Mouse (Mus musculus) heart, adult 8-10 months (tissue): ENCODE measurements around the gene Zfp948. TPM values are rescaled to one million over a fixed set of nuclear protein-coding genes. Genes with fewer than 3 reads are reported as not detected.

Source experiments
- DNase-seq: peaks from one replicate; pipeline ENCODE4 v3.0.0; 2022; ENCODE audit warnings: low spot score
- total RNA-seq, 4 experiments: library from RNA; stranded (reverse); gene quantifications; 2 replicates each; pipeline ENCODE4 v1.2.4; 2022

Gene Zfp948
- total RNA-seq = 1 to 10 TPM; 2.8 to 3.5 (median 3.1) TPM

DNA sequence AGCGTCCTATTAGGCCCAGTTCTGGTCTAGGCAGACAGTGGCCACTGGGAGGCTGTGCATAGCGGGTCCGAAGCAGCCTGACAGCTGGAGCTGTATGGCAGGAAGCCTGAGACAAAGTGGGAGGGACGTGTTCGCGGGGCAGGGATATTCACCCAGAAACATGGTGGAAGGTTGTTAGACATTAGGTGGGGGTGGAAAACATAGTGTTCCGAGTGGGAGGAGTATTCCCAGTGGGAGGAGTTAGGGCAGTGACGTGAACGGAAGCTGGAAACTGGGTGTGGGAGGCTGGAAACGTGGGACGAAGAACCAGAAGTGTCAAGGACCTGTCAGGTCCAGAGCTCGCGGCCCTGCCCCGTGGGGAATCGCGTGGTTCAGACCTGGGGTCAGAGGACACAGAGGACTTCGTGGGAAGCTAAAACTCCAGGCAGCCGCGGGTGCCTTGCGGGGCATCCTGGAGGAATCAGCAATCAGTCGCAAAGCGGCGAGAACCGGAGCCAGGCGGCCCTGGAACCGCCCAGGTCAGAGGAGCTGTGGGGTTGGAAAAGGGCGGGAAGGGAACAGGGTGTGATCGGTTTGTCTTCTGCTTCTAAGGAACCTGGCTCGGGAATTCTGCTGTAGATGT lies at the start of gene Zfp948:
Gene Zfp948, plus strand, starts transcription at position 281 of the 622 bp plus-strand sequence.
- peak; percentile 93 for DNase-seq

DNA sequence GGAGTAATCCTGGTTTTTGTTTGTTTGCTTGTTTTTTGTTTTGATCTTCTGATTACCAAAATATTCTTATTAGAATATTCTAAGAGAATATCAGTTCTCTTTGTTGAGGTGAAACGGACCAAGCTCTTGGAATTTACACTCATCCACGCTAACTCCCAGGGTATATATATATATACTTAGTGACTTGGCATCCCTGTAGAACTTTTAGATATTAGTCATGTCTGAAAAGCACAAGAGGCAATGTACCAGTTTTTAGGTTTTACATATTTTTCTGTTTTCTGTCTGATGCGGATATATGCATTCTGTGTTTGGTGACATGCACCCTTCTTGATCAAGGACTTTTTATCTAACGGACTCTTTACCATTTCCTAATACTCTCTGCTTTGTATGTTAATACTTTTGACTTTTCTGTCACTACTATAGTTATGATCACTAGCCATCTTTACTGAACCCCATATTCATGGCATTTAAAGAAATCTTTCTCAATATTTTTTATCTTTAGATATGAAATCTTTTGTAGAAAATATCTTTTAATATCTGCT lies 49.6 kb upstream of the Zfp948 start:
- no peak for DNase-seq

DNA sequence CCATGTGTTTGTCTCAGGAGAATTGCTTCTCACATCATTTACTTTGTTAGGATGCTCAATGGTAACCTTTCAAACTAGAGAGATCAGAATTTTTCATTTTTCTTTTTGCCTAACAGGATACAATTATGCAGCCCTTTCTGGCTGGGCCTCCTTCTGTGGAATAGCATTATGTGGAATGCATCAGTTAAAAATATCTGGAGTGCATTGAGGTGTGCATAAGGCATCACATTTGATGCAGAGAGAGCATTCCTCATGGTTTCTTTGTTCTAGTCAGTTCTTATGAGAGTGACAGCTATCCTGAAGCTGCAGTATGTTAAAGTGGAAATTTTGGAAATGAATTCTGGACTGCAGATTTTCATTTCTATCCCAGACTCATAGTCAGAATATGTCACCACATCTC lies 40.5 kb upstream of the Zfp948 start:
- no peak for DNase-seq

GRCm38 (mm10) chr17:21530645-21531330 lies 36.0 kb upstream of the Zfp948 start:
- DNase-seq = no peak

- peak; percentile 46 for DNase-seq
Observed at GRCm38 (mm10) chr17:21531621-21532020, 35.2 kb upstream of the Zfp948 start.

- peak; percentile 88 for DNase-seq
Observed at GRCm38 (mm10) chr17:21532101-21532951, 34.5 kb upstream of the Zfp948 start.

GRCm38 (mm10) chr17:21533961-21534360 lies 32.8 kb upstream of the Zfp948 start:
- no peak for DNase-seq

- DNase-seq = peak; percentile 92
Observed at GRCm38 (mm10) chr17:21534460-21535095, 32.2 kb upstream of the Zfp948 start.

DNA sequence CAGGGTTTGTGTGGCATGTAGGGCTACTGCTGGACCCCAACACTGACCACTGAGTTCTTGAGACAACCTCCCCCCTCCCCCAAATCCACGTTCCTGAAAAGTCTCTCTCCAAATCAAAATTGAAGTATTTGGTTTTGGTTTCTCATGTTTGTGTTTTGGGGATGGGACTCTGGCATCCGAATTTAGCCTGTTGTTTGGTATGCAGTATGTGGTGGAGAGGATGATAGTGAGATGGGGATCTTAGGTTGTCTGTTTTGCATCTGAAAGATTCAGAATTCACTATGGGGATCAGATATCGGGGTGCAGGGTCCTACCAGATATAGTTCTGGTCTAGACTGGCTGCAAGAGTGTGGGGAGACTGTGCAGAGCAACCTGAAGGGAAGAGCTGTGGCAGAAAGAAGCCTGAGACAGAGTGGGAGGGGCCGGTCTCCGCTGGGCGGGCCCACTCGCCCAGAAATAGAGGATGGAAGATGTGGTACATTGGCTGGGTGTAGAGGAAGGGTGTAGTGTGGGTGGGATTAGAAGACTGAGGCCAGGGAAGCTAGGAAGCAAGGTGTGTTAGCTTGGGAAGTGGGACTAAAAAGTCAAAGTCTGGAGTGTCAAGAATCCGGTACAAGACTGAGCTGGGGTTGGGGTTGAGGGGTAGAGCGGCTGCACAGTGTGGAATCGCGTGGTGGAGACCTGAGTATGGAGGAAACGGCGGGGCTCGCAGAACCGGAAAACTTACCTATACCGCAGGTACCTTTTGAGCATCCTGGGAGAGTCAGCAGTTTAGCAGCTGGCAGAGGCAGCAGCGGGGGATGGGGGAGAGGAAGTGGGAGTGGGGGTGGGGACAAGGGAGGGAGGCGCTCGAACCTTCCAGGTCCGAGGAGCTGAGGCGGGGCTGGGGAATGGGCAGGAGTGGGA lies 31.5 kb upstream of the Zfp948 start, which contains the start of gene Zfp52:
Gene Zfp52, plus strand, starts transcription at position 444 of the 906 bp plus-strand sequence.
- DNase-seq = peak; percentile 75

GRCm38 (mm10) chr17:21536096-21536495 lies 30.7 kb upstream of the Zfp948 start:
- no peak for DNase-seq

- DNase-seq = no peak
Observed at GRCm38 (mm10) chr17:21536676-21537075, 30.1 kb upstream of the Zfp948 start.

GRCm38 (mm10) chr17:21557831-21558230 lies 9.0 kb upstream of the Zfp948 start:
- DNase-seq = no peak

DNA sequence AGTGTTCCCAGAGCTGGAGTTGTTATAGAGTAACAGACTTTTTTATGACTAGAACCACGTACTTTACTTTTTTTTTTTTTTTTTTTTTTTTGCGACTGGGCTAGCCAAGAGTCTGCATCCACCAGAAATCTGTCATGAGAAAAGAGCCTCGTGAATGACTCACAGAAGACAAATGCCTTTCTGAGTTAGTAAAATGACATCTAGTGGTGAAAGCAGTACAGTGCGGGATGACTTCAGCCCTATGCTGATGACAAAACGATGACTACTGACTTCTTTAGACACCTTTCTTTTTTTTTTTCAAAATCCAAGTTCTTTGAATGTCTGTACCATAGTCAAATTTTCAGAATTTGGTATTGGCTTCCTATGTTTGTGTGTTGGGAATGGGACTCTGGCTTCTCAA lies 588 bp upstream of the Zfp948 start:
- DNase-seq = peak; percentile 68

DNA sequence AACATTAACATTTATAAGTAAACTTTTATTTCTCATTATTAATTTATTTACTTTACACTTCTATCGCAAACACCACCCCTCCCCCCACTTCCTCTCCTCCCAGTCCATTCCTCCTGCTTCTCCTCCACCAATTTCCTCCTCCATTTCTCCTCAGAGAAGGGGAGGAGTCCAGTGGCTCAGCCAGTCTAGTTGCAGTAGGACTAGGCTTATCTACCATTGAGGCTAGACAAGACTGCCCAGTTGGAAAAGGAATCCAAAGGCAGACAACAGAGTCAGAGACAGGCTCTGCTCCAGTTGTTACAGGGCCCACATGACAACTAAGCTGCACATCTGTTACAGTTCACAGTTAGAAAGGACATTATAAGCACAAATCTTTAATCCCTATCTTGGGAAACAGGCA lies 888 bp downstream of the Zfp948 start:
- DNase-seq = peak; percentile 18

DNA sequence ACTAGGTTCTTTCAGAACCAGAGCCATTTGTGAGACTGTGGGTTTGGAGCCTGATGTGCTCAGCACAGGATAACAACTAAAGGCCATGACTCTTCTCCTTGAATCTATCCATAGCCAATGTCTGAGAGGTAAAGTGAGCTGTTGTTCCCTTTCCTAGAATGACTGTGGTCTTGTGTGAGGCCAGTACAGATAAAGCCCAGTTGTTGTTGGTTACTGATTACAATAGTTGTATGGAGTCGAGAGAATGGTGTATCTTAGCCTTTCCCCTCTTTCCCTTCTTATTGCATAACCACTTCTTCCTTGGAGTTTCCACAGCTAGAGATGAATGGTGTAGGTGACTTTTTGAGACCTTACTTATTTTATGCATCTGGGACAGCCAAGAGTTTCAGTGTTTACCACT lies 12.3 kb downstream of the Zfp948 start:
- no peak for DNase-seq

DNA sequence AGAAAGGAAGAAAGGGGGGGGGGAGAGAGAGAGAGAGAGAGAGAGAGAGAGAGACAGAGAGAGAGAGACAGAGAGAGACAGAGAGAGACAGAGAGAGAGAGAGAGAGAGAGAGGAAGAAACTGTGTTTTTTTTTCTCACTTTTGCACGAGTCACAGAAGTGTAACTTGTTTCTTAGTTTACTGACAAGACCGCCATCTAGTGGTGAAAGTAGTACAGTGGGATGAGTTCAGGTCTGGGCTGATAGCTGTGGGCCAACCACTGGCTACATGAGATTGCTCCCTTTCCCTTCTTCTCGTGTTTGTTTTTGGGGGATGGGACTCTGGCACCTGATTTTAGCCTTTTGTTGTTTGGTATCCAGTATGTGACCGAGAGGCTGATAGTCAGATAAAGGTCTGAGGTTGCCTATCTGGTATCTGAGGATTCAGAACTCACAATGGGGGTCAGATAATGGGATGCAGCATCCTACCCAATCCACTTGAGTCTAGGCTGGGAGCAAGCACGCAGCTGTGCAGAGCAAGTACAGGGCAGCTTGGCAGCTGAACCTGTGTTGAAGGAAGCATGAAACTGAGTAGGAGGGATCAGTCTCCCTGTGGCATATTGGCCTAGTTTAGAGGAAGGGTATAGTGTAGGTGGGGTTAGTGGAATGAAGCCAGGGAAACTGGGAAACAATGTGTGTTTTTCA lies 12.8 kb downstream of the Zfp948 start:
- DNase-seq = peak; percentile 67

DNA sequence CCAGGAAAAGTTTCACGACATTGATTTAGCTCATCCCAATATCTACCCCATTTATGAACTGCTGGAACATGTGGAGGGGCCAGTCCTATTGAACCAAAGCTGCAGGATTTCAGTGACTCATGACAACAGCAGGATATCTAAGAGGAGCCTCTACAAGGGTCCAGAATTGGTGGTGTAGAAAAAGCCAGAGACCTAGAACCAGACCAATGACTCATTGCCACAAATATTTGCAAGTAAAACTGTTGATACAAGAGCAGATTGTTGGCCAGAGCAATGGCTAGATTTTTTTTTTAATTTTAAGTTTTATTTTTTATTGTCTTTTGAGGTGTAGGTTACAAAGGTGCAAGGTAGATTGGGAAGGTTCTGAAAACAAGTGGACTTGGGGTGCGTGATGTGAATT lies 18.7 kb downstream of the Zfp948 start:
- DNase-seq = no peak

DNA sequence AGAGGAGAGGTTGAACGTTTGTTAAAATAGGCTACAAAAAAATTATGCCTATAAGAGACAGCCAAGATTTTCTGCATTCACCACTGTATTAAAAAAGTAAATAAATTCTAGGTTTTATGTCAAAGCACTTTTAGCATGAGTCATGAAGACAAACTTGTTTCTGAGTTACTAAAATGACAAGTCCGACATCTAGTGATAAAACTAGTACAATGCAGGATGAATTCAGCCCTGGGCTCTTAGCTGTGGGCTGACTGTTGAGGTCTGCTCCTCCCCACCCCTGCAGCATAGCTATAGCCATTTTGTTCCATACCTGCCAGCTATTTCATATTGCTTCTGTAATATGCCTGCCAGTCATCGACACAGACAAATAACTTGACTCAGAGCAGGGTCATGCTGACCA lies 49.5 kb downstream of the Zfp948 start:
- DNase-seq = no peak

GRCm38 (mm10) chr17:21617352-21617751 lies 50.5 kb downstream of the Zfp948 start:
- DNase-seq = no peak

DNA sequence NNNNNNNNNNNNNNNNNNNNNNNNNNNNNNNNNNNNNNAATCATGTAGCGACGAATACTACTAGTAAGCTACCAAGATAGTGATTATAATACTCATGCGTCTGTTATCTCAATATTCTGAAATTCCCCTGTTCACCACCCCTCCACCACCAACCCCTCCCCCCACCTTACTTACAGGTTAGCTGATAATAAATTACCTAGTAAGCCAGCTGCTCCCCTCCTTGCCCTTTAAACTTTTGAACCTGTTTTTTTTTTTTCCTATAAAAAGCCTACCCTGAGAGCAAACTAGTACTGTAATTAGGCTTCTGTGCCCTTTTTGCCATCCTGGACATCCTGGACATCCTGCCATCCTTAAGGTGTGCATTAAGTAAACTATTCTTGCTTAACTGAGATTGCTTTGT lies 56.8 kb downstream of the Zfp948 start:
- DNase-seq = no peak
